Mouse (Mus musculus) C2C12 (cell line): ENCODE results near the gene Gtf2h5. TPM values are rescaled to one million over a fixed set of nuclear protein-coding genes. Genes with fewer than 3 reads are reported as not detected.
A peak's percentile ranks its signal among the peaks of the same experiment; 100 is the strongest.

Experiments
- H3K27me3 ChIP-seq: one replicate; pipeline ENCODE4 v1.6.1; 2011; ENCODE audit not compliant: control insufficient read depth, insufficient read depth, insufficient read length
- H3K36me3 ChIP-seq: one replicate; pipeline ENCODE4 v1.6.1; 2011; ENCODE audit not compliant: control insufficient read depth, insufficient read depth
- H3K4me3 ChIP-seq: one replicate; pipeline ENCODE4 v1.5.1; 2011; ENCODE audit warnings: mild to moderate bottlenecking, control low read depth; ENCODE audit not compliant: poor library complexity, insufficient read depth, severe bottlenecking
- H3K79me2 ChIP-seq: one replicate; pipeline ENCODE4 v1.6.1; 2011; ENCODE audit not compliant: control insufficient read depth, insufficient read depth
- H3K79me3 ChIP-seq: one replicate; pipeline ENCODE4 v1.6.1; 2011; ENCODE audit warnings: low read depth, control low read depth
- H3ac ChIP-seq: one replicate; pipeline ENCODE3; 2011; ENCODE audit warnings: low read depth; ENCODE audit not compliant: control insufficient read depth, insufficient read length
- CEBPB ChIP-seq: IDR thresholded peaks from one replicate; pipeline ENCODE4 v1.6.1; 2011; ENCODE audit warnings: low read depth, mild to moderate bottlenecking, control low read depth, moderate library complexity
- CTCF ChIP-seq: IDR thresholded peaks from one replicate; pipeline ENCODE4 v1.5.1; 2011; ENCODE audit not compliant: control insufficient read depth, insufficient read depth, insufficient read length
- FOSL1 ChIP-seq: IDR thresholded peaks from one replicate; pipeline ENCODE4 v1.8.0; 2011; ENCODE audit warnings: mild to moderate bottlenecking, low read length; ENCODE audit not compliant: poor library complexity, insufficient read depth, severe bottlenecking
- MAX ChIP-seq: IDR thresholded peaks from one replicate; pipeline ENCODE4 v1.6.1; 2011; ENCODE audit warnings: mild to moderate bottlenecking, control low read depth
- MYOD1 ChIP-seq: IDR thresholded peaks from one replicate; pipeline ENCODE4 v1.6.1; 2011; ENCODE audit warnings: low read depth; ENCODE audit not compliant: control insufficient read depth, insufficient read length
- MYOG ChIP-seq: IDR thresholded peaks from one replicate; pipeline ENCODE4 v1.6.1; 2011; ENCODE audit not compliant: control insufficient read depth, insufficient read length; ENCODE audit errors: extremely low read depth
- USF1 ChIP-seq: IDR thresholded peaks from one replicate; pipeline ENCODE4 v1.6.1; 2011; ENCODE audit warnings: low read depth, mild to moderate bottlenecking, control low read depth, moderate library complexity
- polyA plus RNA-seq: library from polyadenylated mRNA; unstranded; fragments of >200 nt; fragmentation: generic; extraction: Trizol; gene quantifications from one replicate; pipeline ENCODE4 v1.2.1, GENCODE M21; 2012; ENCODE audit warnings: missing spikeins

Gene Gtf2h5
- polyA plus RNA-seq, 1 experiment: 90.0 TPM

- H3K79me3 ChIP-seq: peaks cover 99% of the 10 kb centered on the region
- H3ac ChIP-seq: no peak overlapping the region
- peaks cover 83% of the 10 kb centered on the region for H3K36me3 ChIP-seq
- H3K79me2 ChIP-seq: peaks cover 100% of the 10 kb centered on the region
- no peak overlapping the region for H3K4me3 ChIP-seq
- no peaks in the 10 kb centered on the region for H3K27me3 ChIP-seq
- TF ChIP-seq MAX: no peak
- TF ChIP-seq USF1: no peak
- no peak for TF ChIP-seq MYOD1
- TF ChIP-seq FOSL1: no peak
- no peak for TF ChIP-seq CEBPB
- TF ChIP-seq CTCF: no peak
- TF ChIP-seq MYOG: no peak
Measured at GRCm38 (mm10) chr17:6113653-6114052, 34.1 kb downstream of the Gtf2h5 start.

- TF ChIP-seq CTCF: no peak
- TF ChIP-seq CEBPB: no peak
- TF ChIP-seq MYOD1: no peak
- no peak for TF ChIP-seq FOSL1
- peaks cover 100% of the 10 kb centered on the region for H3K79me2 ChIP-seq
- H3K4me3 ChIP-seq: no peak overlapping the region
- H3K27me3 ChIP-seq: no peaks in the 10 kb centered on the region
- H3ac ChIP-seq: no peak overlapping the region
- H3K36me3 ChIP-seq: peaks cover 84% of the 10 kb centered on the region
- H3K79me3 ChIP-seq: peaks cover 99% of the 10 kb centered on the region
Measured at GRCm38 (mm10) chr17:6115085-6115484, 35.5 kb downstream of the Gtf2h5 start.

- H3K27me3 ChIP-seq: no peaks in the 10 kb centered on the region
- peaks cover 93% of the 10 kb centered on the region for H3K79me2 ChIP-seq
- H3K36me3 ChIP-seq: peaks cover 68% of the 10 kb centered on the region
- H3K79me3 ChIP-seq: peaks cover 84% of the 10 kb centered on the region
- no peak for TF ChIP-seq MYOD1
- TF ChIP-seq MAX: no peak
- no peak for TF ChIP-seq USF1
- peak; percentile 2 for TF ChIP-seq FOSL1
- no peak overlapping the region for H3K4me3 ChIP-seq
- no peak overlapping the region for H3ac ChIP-seq
Measured at GRCm38 (mm10) chr17:6117148-6117725, 37.7 kb downstream of the Gtf2h5 start.

GRCm38 (mm10) chr17:6117917-6118316, 38.3 kb downstream of the Gtf2h5 start:
- Histone ChIP-seq H3K79me2 (peaks cover 93% of the 10 kb centered on the region), H3K36me3 (peaks cover 68% of the 10 kb centered on the region), H3K79me3 (peaks cover 80% of the 10 kb centered on the region), H3ac (no peak overlapping the region), H3K4me3 (no peak overlapping the region), H3K27me3 (no peaks in the 10 kb centered on the region)
- no peak for TF ChIP-seq CEBPB
- no peak for TF ChIP-seq MYOG
- no peak for TF ChIP-seq USF1
- TF ChIP-seq MYOD1: no peak
- no peak for TF ChIP-seq CTCF
- TF ChIP-seq FOSL1: no peak

GRCm38 (mm10) chr17:6118861-6119260, 39.3 kb downstream of the Gtf2h5 start:
- no peak overlapping the region for H3ac ChIP-seq
- TF ChIP-seq FOSL1 (no peak), MYOG (no peak), MYOD1 (no peak), CTCF (no peak), CEBPB (no peak), USF1 (no peak)
- peaks cover 93% of the 10 kb centered on the region for H3K79me2 ChIP-seq
- peaks cover 68% of the 10 kb centered on the region for H3K36me3 ChIP-seq
- H3K4me3 ChIP-seq: no peak overlapping the region
- peaks cover 79% of the 10 kb centered on the region for H3K79me3 ChIP-seq
- H3K27me3 ChIP-seq: no peaks in the 10 kb centered on the region

GRCm38 (mm10) chr17:6123776-6124175, 44.2 kb downstream of the Gtf2h5 start:
- Histone ChIP-seq H3ac (no peak overlapping the region), H3K4me3 (no peak overlapping the region), H3K79me3 (peaks cover 61% of the 10 kb centered on the region), H3K27me3 (no peaks in the 10 kb centered on the region), H3K79me2 (peaks cover 93% of the 10 kb centered on the region), H3K36me3 (peaks cover 53% of the 10 kb centered on the region)
- TF ChIP-seq CTCF: no peak
- no peak for TF ChIP-seq MAX
- no peak for TF ChIP-seq MYOG
- TF ChIP-seq FOSL1: no peak
- no peak for TF ChIP-seq USF1
- no peak for TF ChIP-seq CEBPB
- no peak for TF ChIP-seq MYOD1
